Mouse (Mus musculus): ENCODE results near the gene Zfp341. TPM values are rescaled to one million over a fixed set of nuclear protein-coding genes. Genes with fewer than 3 reads are reported as not detected.

Gene Zfp341
- polyA plus RNA-seq, 1 experiment, result 3.8 TPM

DNA sequence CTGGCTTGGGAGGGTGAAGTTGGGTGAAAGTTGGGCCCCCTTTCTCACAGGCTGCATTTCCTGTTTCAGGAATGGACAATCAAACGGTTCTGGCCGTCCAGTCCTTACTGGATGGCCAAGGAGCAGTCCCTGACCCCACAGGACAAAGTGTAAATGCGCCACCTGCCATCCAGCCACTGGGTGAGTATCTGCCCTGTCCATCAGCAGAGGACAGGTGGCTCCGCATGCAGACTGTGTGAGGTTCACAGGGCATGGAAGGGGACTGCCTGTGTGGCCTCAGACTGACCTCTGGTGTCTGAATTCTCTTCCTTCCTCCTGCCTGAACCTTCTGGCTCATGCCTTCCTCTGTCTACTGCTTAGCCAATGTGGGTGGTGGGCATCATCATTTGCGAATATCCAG lies 8.6 kb downstream of the Zfp341 start:
- no peak overlapping the region for H3K27ac ChIP-seq (ENCODE audit: insufficient read depth, low read length)
- no peaks in the 10 kb centered on the region for H3K36me3 ChIP-seq (ENCODE audit: control insufficient read depth, insufficient read depth, low read length, poor library complexity, severe bottlenecking)
- H3K9me3 ChIP-seq (replicated peaks; ENCODE audit: control insufficient read depth, insufficient read depth, low read length, poor library complexity, severe bottlenecking), result 0 out of 2 replicates have a peak, but pooled peaks cover 3% of the 10 kb centered on the region

DNA sequence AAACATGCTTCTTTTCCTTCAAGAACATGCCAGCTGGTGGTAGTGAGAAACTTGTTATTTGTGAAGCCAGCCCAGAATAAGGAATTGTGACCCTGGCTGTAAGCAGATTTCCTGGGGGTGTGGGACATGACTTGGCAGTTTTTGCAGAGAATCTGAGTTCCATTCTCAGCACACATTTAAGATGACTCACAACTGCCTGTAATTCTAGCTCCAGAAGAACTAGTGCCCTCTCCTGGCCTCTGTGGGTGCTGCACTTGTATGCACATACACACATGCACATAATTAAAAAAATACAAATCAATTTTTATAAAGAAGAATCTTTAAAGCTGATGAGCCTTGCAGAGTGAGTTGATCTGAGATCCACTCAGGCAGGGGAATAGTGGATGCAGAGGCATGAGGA lies 11.0 kb downstream of the Zfp341 start:
- Histone ChIP-seq H3K9ac (ENCODE audit: low read depth, poor library complexity, severe bottlenecking) (no peak overlapping the region), H3K9me3 (replicated peaks; ENCODE audit: control insufficient read depth, insufficient read depth, low read length, poor library complexity, severe bottlenecking) (0 out of 2 replicates have a peak, but pooled peaks cover 3% of the 10 kb centered on the region), H3K27me3 (ENCODE audit: control insufficient read depth, insufficient read depth, low read length, poor library complexity, severe bottlenecking) (no peaks in the 10 kb centered on the region), H3K4me3 (ENCODE audit: low read depth, low read length) (no peak overlapping the region), H3K36me3 (ENCODE audit: control insufficient read depth, insufficient read depth, low read length, poor library complexity, severe bottlenecking) (no peaks in the 10 kb centered on the region; the same call in 1 of the 2 replicates), H3K27ac (ENCODE audit: insufficient read depth, low read length) (no peak overlapping the region), H3K4me1 (ENCODE audit: control insufficient read depth, insufficient read depth, low read length) (no peaks in the 10 kb centered on the region)
- no peak for TF ChIP-seq EP300 (IDR thresholded peaks at IDR 0.05; ENCODE audit: insufficient read depth, low read depth, low read length)
- no peak for TF ChIP-seq CTCF (IDR thresholded peaks at IDR 0.05; ENCODE audit: low read depth, low read length)
- no peak for TF ChIP-seq POLR2A (IDR thresholded peaks at IDR 0.05; ENCODE audit: insufficient read depth, low read length)

More for the DNA sequence above, 8.6 kb downstream of the Zfp341 start:
- no peaks in the 10 kb centered on the region for H3K4me1 ChIP-seq (ENCODE audit: control insufficient read depth, insufficient read depth, low read length)
- no peak overlapping the region for H3K4me3 ChIP-seq (ENCODE audit: low read depth, low read length)
- H3K27me3 ChIP-seq (ENCODE audit: control insufficient read depth, insufficient read depth, low read length, poor library complexity, severe bottlenecking), result no peaks in the 10 kb centered on the region
- no peak for TF ChIP-seq CTCF (IDR thresholded peaks at IDR 0.05; ENCODE audit: low read depth, low read length)
- no peak for TF ChIP-seq POLR2A (IDR thresholded peaks at IDR 0.05; ENCODE audit: insufficient read depth, low read length)
- no peak overlapping the region for H3K9ac ChIP-seq (ENCODE audit: low read depth, poor library complexity, severe bottlenecking)

GRCm38 (mm10) chr2:154630531-154630930 lies 17.4 kb downstream of the Zfp341 start:
- no peaks in the 10 kb centered on the region for H3K9me3 ChIP-seq (replicated peaks; ENCODE audit: control insufficient read depth, insufficient read depth, low read length, poor library complexity, severe bottlenecking)
- no peak for TF ChIP-seq CTCF (IDR thresholded peaks at IDR 0.05; ENCODE audit: low read depth, low read length)
- no peak for TF ChIP-seq POLR2A (IDR thresholded peaks at IDR 0.05; ENCODE audit: insufficient read depth, low read length)
- TF ChIP-seq EP300 (IDR thresholded peaks at IDR 0.05; ENCODE audit: insufficient read depth, low read depth, low read length), result no peak
- no peaks in the 10 kb centered on the region; the same call in 1 of the 2 replicates for H3K36me3 ChIP-seq (ENCODE audit: control insufficient read depth, insufficient read depth, low read length, poor library complexity, severe bottlenecking)
- no peaks in the 10 kb centered on the region for H3K4me1 ChIP-seq (ENCODE audit: control insufficient read depth, insufficient read depth, low read length)
- no peaks in the 10 kb centered on the region for H3K27me3 ChIP-seq (ENCODE audit: control insufficient read depth, insufficient read depth, low read length, poor library complexity, severe bottlenecking)
- H3K4me3 ChIP-seq (ENCODE audit: low read depth, low read length), result no peak overlapping the region
- no peak overlapping the region for H3K9ac ChIP-seq (ENCODE audit: low read depth, poor library complexity, severe bottlenecking)
- no peak overlapping the region for H3K27ac ChIP-seq (ENCODE audit: insufficient read depth, low read length)

DNA sequence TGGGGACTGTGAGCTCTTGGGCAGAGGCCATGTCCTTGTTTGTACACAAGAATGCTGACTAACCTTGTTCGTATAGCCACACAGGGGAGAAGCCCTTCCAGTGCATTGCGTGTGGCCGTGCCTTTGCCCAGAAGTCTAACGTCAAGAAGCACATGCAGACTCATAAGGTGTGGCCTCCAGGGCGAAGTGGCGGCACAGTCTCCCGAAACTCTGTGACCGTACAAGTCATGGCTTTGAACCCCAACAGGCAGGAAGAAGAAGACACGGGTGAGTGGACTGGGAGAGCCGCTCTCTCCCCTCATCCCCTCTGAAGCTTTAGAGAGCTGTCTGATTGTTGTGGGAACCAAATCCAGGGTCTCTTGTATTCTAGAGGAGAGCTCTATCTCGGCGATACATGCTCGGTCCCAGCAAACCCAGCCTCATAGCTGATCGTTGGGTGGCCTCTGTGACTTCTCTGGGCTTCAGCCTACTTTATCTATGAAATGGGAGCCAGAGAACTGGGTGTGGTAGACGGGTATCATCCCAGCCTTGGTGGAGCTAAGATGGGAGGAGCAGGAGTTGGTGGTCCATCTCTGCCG lies 19.2 kb downstream of the Zfp341 start:
- Histone ChIP-seq H3K9ac (ENCODE audit: low read depth, poor library complexity, severe bottlenecking) (no peak overlapping the region), H3K4me3 (ENCODE audit: low read depth, low read length) (no peak overlapping the region), H3K27me3 (ENCODE audit: control insufficient read depth, insufficient read depth, low read length, poor library complexity, severe bottlenecking) (no peaks in the 10 kb centered on the region), H3K27ac (ENCODE audit: insufficient read depth, low read length) (no peak overlapping the region), H3K36me3 (ENCODE audit: control insufficient read depth, insufficient read depth, low read length, poor library complexity, severe bottlenecking) (no peaks in the 10 kb centered on the region; the same call in 1 of the 2 replicates), H3K9me3 (replicated peaks; ENCODE audit: control insufficient read depth, insufficient read depth, low read length, poor library complexity, severe bottlenecking) (no peaks in the 10 kb centered on the region), H3K4me1 (ENCODE audit: control insufficient read depth, insufficient read depth, low read length) (no peaks in the 10 kb centered on the region)
- TF ChIP-seq POLR2A (IDR thresholded peaks at IDR 0.05; ENCODE audit: insufficient read depth, low read length), result no peak
- TF ChIP-seq EP300 (IDR thresholded peaks at IDR 0.05; ENCODE audit: insufficient read depth, low read depth, low read length), result no peak
- no peak for TF ChIP-seq CTCF (IDR thresholded peaks at IDR 0.05; ENCODE audit: low read depth, low read length)

- no peaks in the 10 kb centered on the region for H3K4me1 ChIP-seq (ENCODE audit: control insufficient read depth, insufficient read depth, low read length)
- no peak for TF ChIP-seq EP300 (IDR thresholded peaks at IDR 0.05; ENCODE audit: insufficient read depth, low read depth, low read length)
- TF ChIP-seq POLR2A (IDR thresholded peaks at IDR 0.05; ENCODE audit: insufficient read depth, low read length), result no peak
- TF ChIP-seq CTCF (IDR thresholded peaks at IDR 0.05; ENCODE audit: low read depth, low read length), result no peak
- H3K36me3 ChIP-seq (ENCODE audit: control insufficient read depth, insufficient read depth, low read length, poor library complexity, severe bottlenecking), result no peaks in the 10 kb centered on the region; the same call in 1 of the 2 replicates
- H3K4me3 ChIP-seq (ENCODE audit: low read depth, low read length), result no peak overlapping the region
- H3K27me3 ChIP-seq (ENCODE audit: control insufficient read depth, insufficient read depth, low read length, poor library complexity, severe bottlenecking), result no peaks in the 10 kb centered on the region
- no peak overlapping the region for H3K9ac ChIP-seq (ENCODE audit: low read depth, poor library complexity, severe bottlenecking)
- H3K27ac ChIP-seq (ENCODE audit: insufficient read depth, low read length), result no peak overlapping the region
- 0 out of 2 replicates have a peak, but pooled peaks cover 1% of the 10 kb centered on the region for H3K9me3 ChIP-seq (replicated peaks; ENCODE audit: control insufficient read depth, insufficient read depth, low read length, poor library complexity, severe bottlenecking)
Observed at GRCm38 (mm10) chr2:154633039-154633742, 20.1 kb downstream of the Zfp341 start.

Data from ES-Bruce4 (cell line).